7 mouse cellular contexts compared by ENCODE assay signal in the genomic region with DNA sequence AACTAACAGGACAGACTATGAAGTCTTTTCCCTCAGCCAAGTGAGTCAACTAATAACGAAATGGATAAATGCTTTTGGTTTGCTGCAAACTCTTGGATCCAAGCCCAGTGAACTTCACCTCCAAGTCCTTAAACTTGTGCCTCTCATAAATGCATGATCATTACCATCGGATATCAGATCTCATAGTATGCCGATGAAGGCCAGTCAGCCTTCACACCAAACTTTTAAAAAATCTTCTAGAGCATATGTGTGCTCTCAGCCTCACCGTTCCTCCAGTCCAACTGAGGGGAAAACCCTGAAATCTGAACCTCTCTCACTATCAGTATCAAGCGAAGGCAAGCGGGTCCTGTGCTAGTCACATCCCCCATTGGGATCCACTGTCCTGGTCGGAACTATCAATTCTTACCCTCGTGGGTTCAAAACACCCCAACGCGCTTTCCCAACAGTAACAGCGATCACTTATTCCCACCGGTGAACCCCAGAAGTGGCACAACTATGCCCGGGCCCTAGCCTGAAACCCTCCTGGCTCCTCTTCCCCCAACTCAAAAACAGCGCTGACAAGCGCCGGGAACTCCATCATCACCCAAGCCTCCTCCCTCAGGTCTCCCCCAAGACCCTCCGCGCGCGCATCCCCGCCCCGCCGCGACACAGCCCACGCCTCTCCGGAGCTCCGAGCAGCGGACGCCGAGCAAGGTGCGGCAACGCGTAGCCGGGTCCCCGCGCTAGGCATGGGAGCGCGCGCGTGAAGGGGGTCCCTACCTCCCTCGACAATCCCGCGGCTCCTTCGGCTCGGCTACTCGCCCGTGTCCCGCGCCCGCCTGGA. TPM values are rescaled to one million over a fixed set of nuclear protein-coding genes. Genes with fewer than 3 reads are reported as not detected.
DNase-seq lines count a peak whose midpoint lies in the region; ATAC-seq and TF ChIP-seq lines count a peak whose summit lies in the region.

No protein-coding gene starts in this region.

- no peaks in the 10 kb centered on the region; the same call in 1 of the 2 replicates for H3K4me1 ChIP-seq in intestine, embryonic 15.5 days (replicated peaks)
- peaks cover 3% of the 10 kb centered on the region; the same call in 1 of the 2 replicates for H3K4me1 ChIP-seq in lung, postnatal 0 days (ENCODE audit: insufficient read depth, low read depth, low read length)
- H3K4me1 ChIP-seq in stomach, embryonic 14.5 days (ENCODE audit: control insufficient read depth, insufficient read depth, low read length), result peaks cover 11% of the 10 kb centered on the region; the same call in 1 of the 2 replicates

- TF ChIP-seq CTCF in lung, postnatal 0 days (IDR thresholded peaks at IDR 0.05), result no peak

- H3K36me3 ChIP-seq in intestine, embryonic 15.5 days, result no peaks in the 10 kb centered on the region
- H3K36me3 ChIP-seq in lung, postnatal 0 days (ENCODE audit: insufficient read depth, low read length), result no peaks in the 10 kb centered on the region
- no peaks in the 10 kb centered on the region for H3K36me3 ChIP-seq in stomach, embryonic 14.5 days (ENCODE audit: control insufficient read depth, insufficient read depth, low read length)

- peak; percentile 10 for DNase-seq in ovary, postnatal 14 days (ENCODE audit: low spot score)
- DNase-seq in ovary, adult 18-20 months (ENCODE audit: low spot score), result no peak
- DNase-seq in fibroblast of lung, adult 2 months (ENCODE audit: low read depth), result peak; percentile 57
- DNase-seq in lung, postnatal 0 days (ENCODE audit: low spot score), result peak; percentile 71

- peak overlapping the region; percentile 80 for H3K9ac ChIP-seq in intestine, embryonic 15.5 days
- H3K9ac ChIP-seq in lung, postnatal 0 days (replicated peaks; ENCODE audit: low read depth), result peak overlapping the region; percentile 84
- H3K9ac ChIP-seq in stomach, embryonic 14.5 days (replicated peaks; ENCODE audit: low read depth, low read length), result peak overlapping the region; percentile 67

- H3K27ac ChIP-seq in intestine, embryonic 15.5 days, result peak overlapping the region; percentile 75
- H3K27ac ChIP-seq in lung, postnatal 0 days (ENCODE audit: low read length), result peak overlapping the region; percentile 83
- H3K27ac ChIP-seq in stomach, embryonic 14.5 days (ENCODE audit: low read length), result peak overlapping the region; percentile 90

- H3K4me3 ChIP-seq in intestine, embryonic 15.5 days (replicated peaks), result peak overlapping the region; percentile 85
- peak overlapping the region; percentile 73 for H3K4me3 ChIP-seq in lung, postnatal 0 days (ENCODE audit: low read depth, low read length)
- peak overlapping the region; percentile 69 for H3K4me3 ChIP-seq in stomach, embryonic 14.5 days (ENCODE audit: low read depth, low read length)

- H3K4me2 ChIP-seq in intestine, embryonic 15.5 days (replicated peaks), result peak overlapping the region; percentile 68
- H3K4me2 ChIP-seq in lung, postnatal 0 days (replicated peaks; ENCODE audit: low read depth, low read length), result peak overlapping the region; percentile 56
- H3K4me2 ChIP-seq in stomach, embryonic 14.5 days (replicated peaks; ENCODE audit: low read depth, low read length), result peak overlapping the region; percentile 66

- under 1% methylated on average over 49 of the region's 50 CpGs for WGBS in intestine, embryonic 15.5 days
- under 1% methylated on average over 49 of the region's 50 CpGs for WGBS in lung, postnatal 0 days
- under 1% methylated on average over 50 of the region's 50 CpGs for WGBS in stomach, embryonic 14.5 days

- ATAC-seq in activated CD4-positive, CD25-positive, alpha-beta regulatory T cell, adult 4 months, result peak; percentile 19
- peak; percentile 8 for ATAC-seq in intestine, embryonic 15.5 days
- ATAC-seq in lung, postnatal 0 days, result no peak; the same call in 1 of the 2 replicates
- peak; percentile 76 for ATAC-seq in stomach, embryonic 14.5 days (ENCODE audit: insufficient number of reproducible peaks, insufficient read depth, low FRiP score, low read depth)

- H3K27me3 ChIP-seq in intestine, embryonic 15.5 days (replicated peaks), result no peaks in the 10 kb centered on the region
- H3K27me3 ChIP-seq in lung, postnatal 0 days (replicated peaks; ENCODE audit: insufficient read depth, low read length), result no peaks in the 10 kb centered on the region
- no peaks in the 10 kb centered on the region for H3K27me3 ChIP-seq in stomach, embryonic 14.5 days (ENCODE audit: control insufficient read depth, insufficient read depth, low read length)

- no peaks in the 10 kb centered on the region for H3K9me3 ChIP-seq in intestine, embryonic 15.5 days
- H3K9me3 ChIP-seq in lung, postnatal 0 days (ENCODE audit: low read length), result no peaks in the 10 kb centered on the region
- H3K9me3 ChIP-seq in stomach, embryonic 14.5 days (ENCODE audit: control insufficient read depth, low read depth, low read length), result no peaks in the 10 kb centered on the region

- no peak for TF ChIP-seq EP300 in lung, postnatal 0 days (IDR thresholded peaks at IDR 0.05)

RNA-seq across cellular contexts. Expression of a gene that starts 0.6 kb away (rescaled TPM):
- 10 to 100 TPM; 17.0 to 17.3 TPM for polyA plus RNA-seq in activated CD4-positive, CD25-positive, alpha-beta regulatory T cell, adult 4 months (2017; shearing (Covaris generic))
- 52.4 and 54.5 TPM in 2 replicates for polyA plus RNA-seq in intestine, embryonic 15.5 days (2015; fragmentation: Nextera tagmentation; extraction: Ambion mirVana)
- 50.6 and 53.2 TPM in 2 replicates for polyA plus RNA-seq in lung, postnatal 0 days (2015; fragmentation: Nextera tagmentation; extraction: Ambion mirVana)
- polyA plus RNA-seq in stomach, embryonic 14.5 days (2014; fragmentation: Nextera tagmentation; extraction: Ambion mirVana), result 48.1 and 53.4 TPM in 2 replicates

RNA-seq across cellular contexts. Expression of a gene that starts 41.0 kb away (rescaled TPM):
- 10 to 100 TPM; 13.8 to 13.9 TPM for polyA plus RNA-seq in activated CD4-positive, CD25-positive, alpha-beta regulatory T cell, adult 4 months (2017; shearing (Covaris generic))
- 7.9 TPM in 2 replicates for polyA plus RNA-seq in intestine, embryonic 15.5 days (2015; fragmentation: Nextera tagmentation; extraction: Ambion mirVana)
- polyA plus RNA-seq in lung, postnatal 0 days (2015; fragmentation: Nextera tagmentation; extraction: Ambion mirVana), result 4.8 and 5.2 TPM in 2 replicates
- polyA plus RNA-seq in stomach, embryonic 14.5 days (2014; fragmentation: Nextera tagmentation; extraction: Ambion mirVana), result 10.0 and 12.2 TPM in 2 replicates

RNA-seq across cellular contexts. Expression of a gene that starts 58.3 kb away (rescaled TPM):
- not detected for polyA plus RNA-seq in activated CD4-positive, CD25-positive, alpha-beta regulatory T cell, adult 4 months (2017; shearing (Covaris generic))
- not detected in 2 replicates for polyA plus RNA-seq in intestine, embryonic 15.5 days (2015; fragmentation: Nextera tagmentation; extraction: Ambion mirVana)
- polyA plus RNA-seq in lung, postnatal 0 days (2015; fragmentation: Nextera tagmentation; extraction: Ambion mirVana), result 0.58 and 0.64 TPM in 2 replicates
- 0.10 TPM in 1 of 2 replicates, not detected in the other for polyA plus RNA-seq in stomach, embryonic 14.5 days (2014; fragmentation: Nextera tagmentation; extraction: Ambion mirVana)
